Mouse (Mus musculus) layer of hippocampus, adult 2 months (tissue): ENCODE results near the gene Gbe1. TPM values are rescaled to one million over a fixed set of nuclear protein-coding genes. Genes with fewer than 3 reads are reported as not detected.

ENCODE experiments used
- DNase-seq, 2 experiments: peaks; one replicate each; pipeline ENCODE4 v3.0.0; 2022; ENCODE audit warnings: low spot score in 2 of 2
- H3K27ac ChIP-seq: fragments of 200-600 bp; 2 replicates; pipeline ENCODE4 v1.8.1; 2022
- H3K4me3 ChIP-seq: fragments of 200-600 bp; 2 replicates; pipeline ENCODE4 v1.8.1; 2022; ENCODE audit warnings: mild to moderate bottlenecking
- CTCF ChIP-seq: fragments of 200-600 bp; conservative IDR thresholded peaks from 2 replicates; pipeline ENCODE4 v1.8.1; 2022; ENCODE audit warnings: antibody characterized with exemption, mild to moderate bottlenecking, moderate library complexity
- long read RNA-seq, 2 experiments: library from polyadenylated mRNA; stranded (forward); transcript quantifications; one replicate each; pipeline ENCODE4 v2.0.0; 2021; ENCODE audit warnings: borderline mapping rate in 2 of 2
- total RNA-seq, 2 experiments: library from RNA; stranded (reverse); gene quantifications; 2 replicates each; pipeline ENCODE4 v1.2.3; 2021

Gbe1 gene
- total RNA-seq: 1 to 10 TPM; 6.7 to 7.4 TPM
- long read RNA-seq, experiment 1, partial matches to known transcripts: 0 of 9 reads
- long read RNA-seq, experiment 1, other reads (novel, unspliced or antisense): 8 of 9 reads
- long read RNA-seq, experiment 2, partial matches to known transcripts: 2 of 12 reads
- long read RNA-seq, experiment 2, other reads (novel, unspliced or antisense): 10 of 12 reads

DNA sequence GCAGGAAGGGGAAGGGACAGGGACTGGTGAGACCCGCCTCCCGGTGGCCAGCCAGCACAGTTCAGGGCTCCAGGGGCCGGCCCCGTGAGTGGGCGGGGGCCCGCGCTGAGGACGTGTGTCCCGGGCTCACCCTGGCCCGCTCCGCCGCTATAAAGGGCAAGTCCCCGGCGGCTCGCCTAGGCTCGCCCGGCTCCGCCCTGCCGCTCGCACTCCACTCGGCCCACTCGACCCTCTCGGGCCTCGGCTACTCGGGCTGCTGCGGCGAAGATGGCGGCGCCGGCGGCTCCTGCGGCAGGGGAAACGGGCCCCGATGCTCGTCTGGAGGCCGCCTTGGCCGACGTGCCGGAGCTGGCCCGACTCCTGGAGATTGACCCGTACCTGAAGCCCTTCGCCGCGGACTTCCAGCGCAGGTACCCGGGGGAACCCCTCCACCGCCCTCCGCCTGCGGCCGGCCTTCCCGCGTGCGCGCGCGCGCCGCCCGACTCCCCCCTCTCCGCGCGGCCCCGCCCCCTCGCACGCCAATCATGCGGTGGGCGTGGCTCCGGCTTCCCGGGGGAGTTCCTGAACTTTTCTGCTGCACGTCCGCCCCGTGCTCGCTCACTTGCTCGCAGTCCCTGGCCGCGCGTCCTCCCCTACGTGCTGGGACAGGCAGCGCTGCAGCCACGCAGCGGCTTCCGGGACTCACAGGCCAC lies at the start of gene Gbe1:
TSS of gene Gbe1 (plus strand) at position 64 of the 692 bp plus-strand sequence.
- H3K27ac ChIP-seq: peak within 1 kb of the TSS; percentile 98
- peak; percentile 69 to 81 for DNase-seq
- H3K4me3 ChIP-seq: peak within 1 kb of the TSS; percentile 82
- TF ChIP-seq CTCF: peak; percentile 67

DNA sequence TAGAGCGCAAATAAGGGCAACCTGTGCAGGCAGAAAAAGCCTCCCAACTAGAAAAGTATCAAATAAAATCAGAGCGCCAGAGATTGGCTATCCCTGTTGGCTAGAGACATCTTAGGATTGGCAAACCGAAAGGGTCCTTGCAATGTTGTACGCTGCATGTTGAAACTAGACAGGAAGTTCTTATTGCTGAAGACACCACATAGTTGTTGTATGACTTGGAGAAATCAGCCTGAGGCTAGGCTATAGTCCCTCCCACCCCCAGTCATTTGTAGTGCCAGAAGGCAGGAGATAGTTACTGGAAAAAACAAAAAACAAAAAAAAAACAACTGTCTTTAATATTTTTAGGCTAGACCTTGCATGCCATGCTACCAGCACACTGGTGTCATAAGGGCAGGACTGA lies 3.1 kb upstream of the Gbe1 start:
- H3K27ac ChIP-seq: no peak overlapping the region
- DNase-seq: no peak
- H3K4me3 ChIP-seq: no peak overlapping the region
- TF ChIP-seq CTCF: no peak

DNA sequence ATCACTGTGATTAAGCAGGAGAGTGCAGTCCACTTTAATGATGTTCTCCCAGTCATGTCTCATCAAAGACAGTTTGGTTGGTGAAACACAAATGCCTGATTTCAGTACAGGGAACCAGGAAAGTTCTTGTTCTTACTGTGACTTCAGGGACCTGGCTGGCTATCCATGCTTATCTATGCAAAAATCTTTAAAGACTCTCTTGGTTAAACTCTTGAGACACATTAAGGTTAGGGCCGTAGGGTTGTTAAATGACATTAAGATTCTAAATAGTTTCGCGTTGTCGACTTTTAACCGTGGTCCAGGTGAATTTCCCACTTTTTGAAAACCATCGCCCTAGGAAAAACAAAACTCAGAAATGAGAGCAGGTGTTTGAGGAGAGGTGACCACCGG lies 258 bp upstream of the Gbe1 start:
- Histone ChIP-seq H3K27ac (peak overlapping the region; percentile 98), H3K4me3 (peak overlapping the region; percentile 82)
- no peak for DNase-seq
- TF ChIP-seq CTCF: no peak

DNA sequence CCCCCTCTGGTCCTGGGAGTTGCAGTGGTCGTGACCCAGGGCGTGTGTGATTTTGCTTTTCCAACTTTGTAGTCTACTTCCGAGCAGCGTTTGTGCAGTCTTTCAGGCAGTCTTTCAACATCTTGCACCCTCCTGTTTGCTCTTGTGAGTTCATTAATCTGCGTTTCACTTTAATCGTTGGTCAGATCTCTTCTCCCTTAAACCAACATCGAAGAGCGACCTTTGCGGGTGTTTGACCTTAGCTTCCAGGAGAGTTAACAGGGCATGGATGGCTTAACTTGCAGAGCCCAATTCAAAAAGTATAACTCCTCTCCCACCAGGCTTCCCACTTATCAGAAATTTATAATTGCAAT lies 805 bp downstream of the Gbe1 start:
- H3K27ac ChIP-seq: peak overlapping the region; percentile 98
- no peak for TF ChIP-seq CTCF
- no peak for DNase-seq
- peak overlapping the region; percentile 82 for H3K4me3 ChIP-seq

DNA sequence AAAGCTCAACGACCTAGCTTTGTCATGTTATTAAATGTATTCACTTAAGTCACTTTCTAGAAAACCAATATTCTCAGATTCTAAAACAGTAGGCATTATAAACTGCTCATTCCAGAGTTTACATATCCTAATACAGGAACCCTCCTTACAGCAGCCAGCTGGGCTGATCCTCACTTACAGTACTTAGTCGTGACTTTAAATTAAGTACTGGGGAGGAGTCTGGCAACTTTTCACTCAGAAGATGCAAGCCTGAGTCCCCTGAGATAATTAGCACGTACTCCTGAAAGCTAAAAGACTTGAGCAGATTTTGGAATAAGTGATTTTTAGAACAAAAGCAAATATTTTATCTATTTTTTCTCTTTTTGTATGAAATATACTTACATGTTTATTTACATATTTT lies 1.5 kb downstream of the Gbe1 start:
- DNase-seq: no peak
- no peak overlapping the region for H3K4me3 ChIP-seq
- no peak overlapping the region for H3K27ac ChIP-seq
- no peak for TF ChIP-seq CTCF

DNA sequence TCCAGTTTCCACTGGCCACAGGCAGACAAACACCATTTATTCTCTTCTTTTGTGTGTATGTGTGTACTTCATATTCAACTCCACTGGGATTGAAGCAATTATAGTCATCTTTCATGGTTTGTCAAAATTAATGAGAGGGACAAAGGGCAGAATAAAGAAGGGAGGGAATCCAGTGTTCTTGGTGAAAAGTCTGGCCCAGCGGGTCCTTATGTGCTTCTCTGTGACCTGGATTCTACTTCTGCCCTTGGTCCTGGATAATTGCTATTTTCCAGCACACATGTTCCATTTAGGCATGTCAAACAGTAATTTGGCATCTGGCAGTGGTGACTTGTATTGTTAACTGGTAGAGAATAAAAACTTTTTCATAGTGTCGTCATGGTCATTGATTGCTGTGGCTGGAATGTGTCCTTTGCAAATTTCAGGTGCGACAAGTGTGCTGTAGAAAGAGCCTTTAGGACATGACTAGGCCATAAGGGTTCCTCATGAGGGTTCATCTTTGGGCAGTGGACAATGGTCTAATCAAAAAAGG lies 2.2 kb downstream of the Gbe1 start:
- no peak for DNase-seq
- Histone ChIP-seq H3K4me3 (no peak overlapping the region), H3K27ac (no peak overlapping the region)
- no peak for TF ChIP-seq CTCF

DNA sequence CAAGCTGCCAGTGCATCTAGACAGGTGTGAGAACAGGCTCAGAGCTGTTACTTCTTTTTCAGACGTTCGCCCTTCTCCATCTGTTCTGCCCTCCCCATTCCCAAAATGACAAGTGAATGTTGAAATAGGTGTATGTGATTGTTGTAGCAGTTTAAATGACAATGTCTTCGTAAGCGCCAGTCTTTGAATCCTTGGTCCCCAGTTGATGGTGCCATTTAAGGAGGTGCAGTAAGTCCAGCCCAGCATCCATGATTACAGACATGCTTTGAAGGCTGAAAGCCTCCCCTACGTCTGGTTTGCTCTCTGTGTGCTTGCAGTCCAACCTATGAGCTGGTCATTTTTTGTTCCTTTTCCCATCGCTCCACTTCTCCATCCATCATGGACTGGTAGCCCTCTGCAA lies 5.6 kb downstream of the Gbe1 start:
- DNase-seq: no peak
- no peak overlapping the region for H3K4me3 ChIP-seq
- H3K27ac ChIP-seq: no peak overlapping the region
- no peak for TF ChIP-seq CTCF

DNA sequence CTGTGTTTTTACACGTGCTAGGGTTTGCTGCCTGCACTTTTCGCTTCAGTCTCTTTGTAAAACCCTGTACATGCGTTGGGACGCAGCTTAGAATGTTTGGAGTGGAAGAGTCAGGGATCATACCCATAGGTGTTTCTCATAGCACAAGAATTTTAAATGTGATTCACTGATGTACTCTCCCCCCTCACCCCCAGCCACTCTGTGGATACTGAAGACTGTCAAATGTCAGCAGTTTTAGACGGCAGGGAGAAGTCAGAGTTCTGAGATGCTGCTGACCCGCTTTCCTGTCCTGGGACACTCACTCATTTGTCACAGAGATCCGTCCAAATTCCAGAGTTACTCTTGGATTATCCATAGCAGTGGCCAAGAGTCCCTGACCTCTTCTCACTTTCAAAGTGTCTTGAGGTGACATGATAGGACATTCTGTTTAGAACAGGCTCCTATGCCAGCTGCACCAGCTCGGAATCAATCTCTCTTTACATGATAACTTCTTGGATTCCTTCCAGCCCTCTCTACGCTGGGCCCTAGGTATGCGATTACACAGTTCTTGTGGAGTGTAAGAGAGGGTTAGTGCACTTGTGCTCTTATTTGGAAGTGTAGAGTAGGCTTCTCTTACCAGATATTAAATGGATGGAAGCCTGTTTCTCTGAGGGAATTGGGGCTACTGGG lies 7.0 kb downstream of the Gbe1 start:
- Histone ChIP-seq H3K27ac (no peak overlapping the region), H3K4me3 (no peak overlapping the region)
- no peak for DNase-seq
- TF ChIP-seq CTCF: no peak

DNA sequence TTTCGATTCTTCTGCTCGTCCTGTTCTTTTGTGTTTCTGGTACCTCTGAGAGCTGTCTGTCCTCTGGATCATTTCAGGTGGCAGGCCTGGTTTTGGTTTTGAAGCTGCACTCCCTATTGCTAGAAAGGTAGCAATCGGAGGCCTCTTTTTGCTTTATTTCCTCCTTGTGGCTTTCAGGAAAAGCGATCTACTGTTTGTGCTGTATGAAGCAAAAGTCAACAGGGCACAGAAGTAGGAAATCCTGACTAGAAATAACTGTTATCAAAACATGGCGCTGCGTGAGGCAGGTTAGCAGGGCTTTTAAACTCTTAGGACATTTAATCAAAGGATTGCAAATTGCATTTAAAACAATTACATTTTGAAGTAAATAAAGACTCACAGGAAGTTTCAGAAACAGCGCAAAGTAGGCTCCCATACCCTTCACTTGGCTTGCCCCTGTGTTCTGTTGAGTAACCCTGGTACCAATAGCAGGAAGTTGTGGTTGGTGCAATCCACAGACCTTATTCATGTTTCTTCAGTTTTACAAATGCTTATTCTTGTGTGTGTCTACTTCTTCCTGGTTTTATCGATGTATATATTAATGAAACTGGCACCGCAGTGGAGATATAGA lies 12.7 kb downstream of the Gbe1 start:
- no peak for DNase-seq
- no peak overlapping the region for H3K4me3 ChIP-seq
- TF ChIP-seq CTCF: no peak
- peak overlapping the region; percentile 8; the same call in 1 of the 2 replicates for H3K27ac ChIP-seq

DNA sequence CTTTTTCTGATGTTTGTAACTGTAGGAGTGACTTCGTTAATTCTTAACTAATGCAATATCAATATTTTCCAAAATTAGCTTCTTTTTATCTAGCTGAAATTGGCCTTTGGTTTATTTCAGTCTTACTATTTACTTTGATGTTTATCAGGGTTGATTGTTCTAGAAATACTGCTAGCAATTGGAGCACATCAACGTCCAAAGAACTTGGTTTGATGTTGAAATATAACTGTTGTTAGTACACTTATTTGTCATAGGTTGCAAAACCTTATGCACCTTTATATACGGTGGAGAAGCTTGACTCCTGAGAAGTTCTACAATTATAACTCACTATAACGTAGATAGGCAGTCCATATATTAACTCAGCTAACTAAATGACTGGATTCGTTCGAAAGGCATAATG lies 14.8 kb downstream of the Gbe1 start:
- no peak overlapping the region for H3K4me3 ChIP-seq
- no peak for DNase-seq
- no peak for TF ChIP-seq CTCF
- no peak overlapping the region for H3K27ac ChIP-seq

DNA sequence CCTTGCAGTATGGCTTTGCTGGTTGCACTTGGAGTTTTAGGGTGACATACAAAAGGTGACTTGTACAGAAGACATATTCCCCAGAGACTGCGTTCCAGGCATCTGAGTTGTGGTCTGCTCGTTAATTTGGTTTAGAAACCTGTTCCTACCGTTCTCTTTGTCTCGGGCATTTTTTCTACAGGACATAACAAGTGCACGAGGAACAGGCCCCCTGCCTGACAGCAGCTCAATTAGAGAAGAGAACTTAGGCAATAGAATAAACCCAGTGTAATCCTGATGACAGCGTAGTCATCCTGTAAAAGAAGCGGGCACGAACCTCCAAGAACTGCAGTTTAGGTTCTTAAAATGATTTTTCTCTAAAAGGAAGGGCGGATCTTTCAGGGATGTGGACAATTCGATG lies 15.3 kb downstream of the Gbe1 start:
- DNase-seq: no peak
- no peak for TF ChIP-seq CTCF
- Histone ChIP-seq H3K27ac (no peak overlapping the region), H3K4me3 (peak overlapping the region; percentile 10; the same call in 1 of the 2 replicates)

DNA sequence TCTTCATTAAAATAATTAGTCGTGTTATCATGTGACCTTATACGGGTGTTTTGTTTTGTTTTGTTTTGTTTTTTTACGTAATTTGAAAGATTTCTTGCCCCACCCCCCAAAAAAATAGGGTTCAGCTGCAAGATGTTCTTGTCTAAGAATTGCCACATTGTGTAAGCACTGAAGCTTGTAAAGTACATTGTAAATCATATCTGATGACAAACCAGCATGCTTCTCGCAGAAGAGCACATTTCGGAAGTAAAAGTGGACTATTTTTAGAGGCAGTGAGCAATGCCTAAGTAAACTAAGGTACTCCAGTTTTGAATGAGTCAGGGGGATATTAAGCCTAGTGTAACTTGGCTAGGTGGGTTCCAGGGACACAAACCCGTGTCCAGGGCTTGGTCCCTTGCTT lies 15.7 kb downstream of the Gbe1 start:
- TF ChIP-seq CTCF: no peak
- H3K27ac ChIP-seq: no peak overlapping the region
- no peak for DNase-seq
- H3K4me3 ChIP-seq: peak overlapping the region; percentile 10; the same call in 1 of the 2 replicates

DNA sequence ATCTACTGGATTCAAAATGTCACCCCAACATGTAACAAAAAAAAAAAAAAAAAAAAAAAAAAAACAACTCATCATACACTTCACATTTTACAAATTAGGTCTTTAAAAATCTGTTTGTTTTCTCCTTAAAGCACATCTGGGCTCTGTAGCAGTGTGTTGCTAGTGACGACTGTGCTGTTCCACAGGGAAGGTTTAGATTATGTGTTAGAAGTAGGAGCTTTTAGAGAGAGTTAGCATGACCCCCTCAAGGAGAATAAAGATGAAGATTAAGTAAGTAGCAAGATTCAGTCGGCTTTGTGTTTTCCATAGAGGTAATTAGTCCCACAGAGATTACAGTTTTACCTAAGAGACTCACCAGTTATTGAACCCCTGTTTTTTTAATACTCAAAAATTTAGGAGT lies 16.3 kb downstream of the Gbe1 start:
- no peak for TF ChIP-seq CTCF
- H3K27ac ChIP-seq: no peak overlapping the region

More for the DNA sequence above, 16.3 kb downstream of the Gbe1 start:
- DNase-seq: no peak
- H3K4me3 ChIP-seq: no peak overlapping the region
